Mouse (Mus musculus): Measurements from ENCODE around the gene Olfr551. TPM values are rescaled to one million over a fixed set of nuclear protein-coding genes. Genes with fewer than 3 reads are reported as not detected.

The Olfr551 gene
- total RNA-seq (2023), result not detected

DNA sequence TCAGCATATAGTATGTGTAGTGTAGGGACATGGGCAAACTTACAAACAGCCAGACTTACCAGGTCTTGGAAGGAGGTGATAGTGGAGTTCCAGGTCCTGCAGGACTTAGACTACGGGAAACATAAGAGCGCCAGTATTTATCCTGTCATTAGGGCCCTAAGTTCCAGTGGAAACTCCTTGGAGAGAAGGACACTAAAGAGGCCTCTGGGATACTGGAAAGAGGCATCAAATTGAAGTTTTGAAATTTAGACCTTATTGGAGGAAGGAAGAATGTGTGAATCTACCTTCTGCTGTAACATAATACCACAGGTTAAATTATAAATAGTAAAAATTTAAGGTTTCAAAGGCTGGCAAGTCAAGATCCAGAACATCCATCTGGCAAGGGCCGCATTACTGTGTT, at the start of gene Olfr551:
Gene Olfr551, minus strand, starts transcription at position 101 of the 400 bp plus-strand sequence.

GRCm38 (mm10) chr7:102638132-102638531, 46.4 kb upstream of the Olfr551 start, which contains the start of gene Olfr554:
Gene Olfr554, plus strand, starts transcription at chr7:102638432.

GRCm38 (mm10) chr7:102618118-102618517, 26.4 kb upstream of the Olfr551 start, which contains the start of gene Olfr553:
Gene Olfr553, minus strand, starts transcription at chr7:102618218.

DNA sequence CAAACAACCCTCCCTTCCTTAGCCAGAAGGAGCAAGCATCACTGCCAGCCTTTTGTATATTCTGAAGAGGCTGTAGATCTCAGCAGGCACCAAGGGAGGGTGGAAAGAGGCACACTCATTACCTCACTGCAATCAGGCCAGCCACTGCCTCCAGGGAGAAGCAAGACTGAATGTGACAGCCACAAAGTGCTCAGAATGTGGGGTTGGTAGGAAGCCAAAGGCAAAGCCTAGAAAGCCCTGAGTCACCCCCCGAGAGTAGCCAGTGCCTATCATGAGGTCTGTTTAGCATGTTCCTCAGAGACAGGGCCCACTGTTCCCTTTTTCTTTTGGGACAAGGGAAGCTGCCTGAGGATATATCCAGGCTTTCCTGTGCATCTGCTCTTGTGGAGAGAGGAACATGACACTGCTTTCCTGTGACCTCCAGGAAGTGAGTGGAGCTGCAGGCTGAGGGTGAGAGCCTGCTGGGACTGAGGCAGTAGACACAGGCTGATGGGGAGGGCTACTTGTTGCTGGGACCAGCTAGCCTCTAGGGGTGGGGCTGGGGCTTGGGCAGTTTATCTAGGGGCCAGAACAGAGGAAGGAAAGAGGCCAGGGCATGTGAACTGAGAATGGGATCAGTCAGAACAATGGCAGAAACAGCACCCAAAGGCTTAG, 5.8 kb upstream of the Olfr551 start, which contains the start of gene Olfr552:
Gene Olfr552, plus strand, starts transcription at position 393 of the 654 bp plus-strand sequence.

DNA sequence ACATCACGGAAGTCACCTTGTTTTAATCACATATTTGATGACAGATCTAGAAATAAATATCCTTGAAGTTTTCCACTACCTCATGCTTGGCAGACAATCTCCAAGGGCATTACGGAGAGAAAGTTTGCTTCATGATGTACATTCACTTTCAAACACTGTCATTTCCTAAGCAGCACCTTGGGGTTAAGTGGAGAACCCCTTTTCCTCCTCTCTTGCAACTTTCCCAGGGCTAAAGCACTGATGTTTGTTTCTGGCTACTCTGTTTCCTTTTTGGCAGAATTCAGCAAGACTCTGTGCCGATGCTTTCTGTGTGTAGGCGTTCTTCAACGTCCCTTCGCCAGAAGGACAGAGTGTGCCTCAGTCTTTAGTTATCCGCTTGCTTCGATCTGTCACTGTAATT, 20.5 kb downstream of the Olfr551 start, which contains the start of gene Olfr550:
Gene Olfr550, plus strand, starts transcription at position 301 of the 400 bp plus-strand sequence.

GRCm38 (mm10) chr7:102564999-102565997, 26.4 kb downstream of the Olfr551 start, which contains the start of gene Trim21:
Gene Trim21, minus strand, starts transcription at chr7:102565486.

GRCm38 (mm10) chr7:102549570-102549969, 42.1 kb downstream of the Olfr551 start, which contains the start of gene Olfr549:
Gene Olfr549, plus strand, starts transcription at chr7:102549870.

DNA sequence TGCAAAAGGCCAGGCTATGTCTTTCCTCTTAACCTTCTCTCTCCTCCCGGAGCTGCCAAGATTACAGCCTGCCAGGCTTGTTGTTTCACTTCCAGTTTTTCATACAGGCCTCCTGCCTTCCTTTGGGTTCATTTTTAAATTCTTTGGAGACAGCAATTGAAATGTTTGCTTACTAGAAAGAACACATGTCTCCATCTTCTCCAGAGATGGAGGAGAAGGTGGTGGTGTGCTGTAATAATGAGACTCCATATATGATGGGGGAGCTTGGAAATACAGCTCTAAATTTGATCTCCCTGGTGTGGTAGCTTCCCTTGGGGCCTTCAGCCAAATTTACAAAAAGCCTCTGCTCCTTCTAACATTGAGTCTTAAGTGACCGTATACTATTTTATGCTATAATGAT, 51.1 kb downstream of the Olfr551 start, which contains the start of gene Olfr548-ps1:
Gene Olfr548-ps1, plus strand, starts transcription at position 301 of the 400 bp plus-strand sequence.

GRCm38 (mm10) chr7:102534449-102534848, 57.2 kb downstream of the Olfr551 start, which contains the start of gene Olfr547:
Gene Olfr547, plus strand, starts transcription at chr7:102534749.

Other genes with a start within 250 kb of the Olfr551 start
- gene Rrm1, start 150.2 kb downstream of the Olfr551 start, total RNA-seq (2023), result 10 to 100 TPM; 12.5 to 12.7 TPM
- not detected for gene Olfr543, start 110.2 kb downstream of the Olfr551 start, total RNA-seq (2023)
- not detected for gene Olfr544, start 103.6 kb downstream of the Olfr551 start, total RNA-seq (2023)
- gene Olfr545, start 92.3 kb downstream of the Olfr551 start, total RNA-seq (2023), result not detected
- not detected for gene Olfr547, start 57.1 kb downstream of the Olfr551 start, total RNA-seq (2023)
- not detected for gene Olfr548-ps1, start 51.0 kb downstream of the Olfr551 start, total RNA-seq (2023)
- gene Olfr549, start 42.0 kb downstream of the Olfr551 start, total RNA-seq (2023), result not detected
- 10 to 100 TPM; 19.9 to 20.8 TPM for gene Trim21, start 26.4 kb downstream of the Olfr551 start, total RNA-seq (2023)
- gene Olfr550, start 20.4 kb downstream of the Olfr551 start, total RNA-seq (2023), result not detected
- gene Olfr552, start 5.9 kb upstream of the Olfr551 start, total RNA-seq (2023), result not detected
- not detected for gene Olfr553, start 26.3 kb upstream of the Olfr551 start, total RNA-seq (2023)
- gene Olfr554, start 46.5 kb upstream of the Olfr551 start, total RNA-seq (2023), result not detected
- gene Olfr555, start 66.9 kb upstream of the Olfr551 start, total RNA-seq (2023), result not detected
- not detected for gene Olfr556, start 73.0 kb upstream of the Olfr551 start, total RNA-seq (2023)
- gene Trim68, start 95.4 kb upstream of the Olfr551 start, total RNA-seq (2023), result 1 to 10 TPM; 3.9 to 5.2 TPM
- gene Olfr557, start 104.0 kb upstream of the Olfr551 start, total RNA-seq (2023), result not detected
- not detected for gene Olfr558, start 110.3 kb upstream of the Olfr551 start, total RNA-seq (2023)
- gene Olfr33, start 127.2 kb upstream of the Olfr551 start, total RNA-seq (2023), result not detected
- not detected for gene Olfr559, start 135.6 kb upstream of the Olfr551 start, total RNA-seq (2023)
- gene Olfr560, start 167.5 kb upstream of the Olfr551 start, total RNA-seq (2023), result not detected
- gene Olfr78, start 167.6 kb upstream of the Olfr551 start, total RNA-seq (2023), result not detected
- gene Olfr561, start 179.3 kb upstream of the Olfr551 start, total RNA-seq (2023), result not detected
- gene Olfr564, start 211.6 kb upstream of the Olfr551 start, total RNA-seq (2023), result not detected

Data from monocyte, adult 59 days (primary cell).